Mouse (Mus musculus) hindbrain, embryonic 16.5 days (tissue): ENCODE data around the gene Camta1. TPM values are rescaled to one million over a fixed set of nuclear protein-coding genes. Genes with fewer than 3 reads are reported as not detected.

ENCODE experiments used
- ATAC-seq: fragments of 200-750 bp; cut with Nextera tagmentation; 2 replicates; pipeline ENCODE4 v1.8.0; 2017; ENCODE audit warnings: moderate TSS enrichment, moderate library complexity
- H3K27ac ChIP-seq: fragments of 300-500 bp; sonication (generic); 2 replicates; pipeline ENCODE4 v1.5.1; 2014; ENCODE audit warnings: low read depth, mild to moderate bottlenecking, control low read depth, low read length, moderate library complexity
- H3K27me3 ChIP-seq: fragments of 300-500 bp; sonication (generic); replicated peaks from 2 replicates; pipeline ENCODE4 v1.6.1; 2014; ENCODE audit warnings: low read length; ENCODE audit not compliant: control insufficient read depth, insufficient read depth
- H3K36me3 ChIP-seq: fragments of 300-500 bp; sonication (generic); 2 replicates; pipeline ENCODE4 v1.6.1; 2014; ENCODE audit warnings: mild to moderate bottlenecking, low read length, moderate library complexity, mixed read lengths; ENCODE audit not compliant: control insufficient read depth, insufficient read depth
- H3K4me1 ChIP-seq: fragments of 300-500 bp; sonication (generic); 2 replicates; pipeline ENCODE4 v1.6.1; 2014; ENCODE audit warnings: low read depth, low read length; ENCODE audit not compliant: control insufficient read depth, insufficient read depth
- H3K4me2 ChIP-seq: fragments of 300-500 bp; sonication (generic); 2 replicates; pipeline ENCODE4 v1.6.1; 2014; ENCODE audit warnings: mild to moderate bottlenecking, low read length, control low read depth, moderate library complexity
- H3K4me3 ChIP-seq: fragments of 300-500 bp; sonication (generic); 2 replicates; pipeline ENCODE4 v1.5.1; 2014; ENCODE audit warnings: mild to moderate bottlenecking, low read length, control low read depth, moderate library complexity
- H3K9ac ChIP-seq: fragments of 300-500 bp; sonication (generic); 2 replicates; pipeline ENCODE4 v1.6.1; 2014; ENCODE audit warnings: low read depth, mild to moderate bottlenecking, control low read depth, low read length, moderate library complexity
- H3K9me3 ChIP-seq: fragments of 300-500 bp; sonication (generic); 2 replicates; pipeline ENCODE4 v1.6.1; 2014; ENCODE audit warnings: mild to moderate bottlenecking, low read length, moderate library complexity; ENCODE audit not compliant: control insufficient read depth
- WGBS: fragments of 180-500 bp; shearing (Covaris S2); extraction: QIAGEN DNeasy Blood & Tissue Kit; methylation state at CpG from one replicate; pipeline ENCODE4 v1.1.7; 2014; 5-methylcytosine and 5-hydroxymethylcytosine counted together
- polyA plus RNA-seq: library from polyadenylated mRNA; unstranded; fragments of >200 nt; fragmentation: Nextera tagmentation; extraction: Ambion mirVana; gene quantifications from 2 replicates; pipeline ENCODE4 v1.2.1, GENCODE M21; 2015

The Camta1 gene
- polyA plus RNA-seq, 1 experiment from 2014 or later, result 153 TPM

GRCm38 (mm10) chr4:150898716-150899365, 962.8 kb downstream of the Camta1 start:
- no peak overlapping the region for H3K9ac ChIP-seq
- H3K4me3 ChIP-seq, result no peak overlapping the region
- peak; percentile 72 for ATAC-seq
- H3K4me2 ChIP-seq, result no peak overlapping the region
- H3K27me3 ChIP-seq, result no peaks in the 10 kb centered on the region
- no peaks in the 10 kb centered on the region for H3K9me3 ChIP-seq
- no peaks in the 10 kb centered on the region for H3K4me1 ChIP-seq
- H3K36me3 ChIP-seq, result peaks cover 46% of the 10 kb centered on the region
- WGBS, result 60% methylated on average over 13 of the region's 13 CpGs
- H3K27ac ChIP-seq, result no peak overlapping the region

GRCm38 (mm10) chr4:150896896-150897624, 964.6 kb downstream of the Camta1 start:
- no peaks in the 10 kb centered on the region for H3K4me1 ChIP-seq
- ATAC-seq, result no peak
- H3K27ac ChIP-seq, result no peak overlapping the region
- no peak overlapping the region for H3K9ac ChIP-seq
- H3K36me3 ChIP-seq, result peaks cover 36% of the 10 kb centered on the region
- H3K9me3 ChIP-seq, result no peaks in the 10 kb centered on the region
- no peaks in the 10 kb centered on the region for H3K27me3 ChIP-seq
- no peak overlapping the region for H3K4me2 ChIP-seq
- WGBS, result 93% methylated on average over 26 of the region's 26 CpGs
- H3K4me3 ChIP-seq, result no peak overlapping the region

GRCm38 (mm10) chr4:150894718-150895501, 966.8 kb downstream of the Camta1 start:
- 77% methylated on average over 8 of the region's 8 CpGs for WGBS
- Histone ChIP-seq H3K4me1 (no peaks in the 10 kb centered on the region), H3K27ac (no peak overlapping the region), H3K4me3 (no peak overlapping the region), H3K9ac (no peak overlapping the region), H3K36me3 (peaks cover 24% of the 10 kb centered on the region), H3K4me2 (no peak overlapping the region), H3K27me3 (no peaks in the 10 kb centered on the region), H3K9me3 (no peaks in the 10 kb centered on the region)
- ATAC-seq, result no peak

GRCm38 (mm10) chr4:150891308-150891707, 970.4 kb downstream of the Camta1 start:
- Histone ChIP-seq H3K4me3 (no peak overlapping the region), H3K4me2 (no peak overlapping the region), H3K27me3 (no peaks in the 10 kb centered on the region), H3K9me3 (no peaks in the 10 kb centered on the region), H3K36me3 (0 out of 2 replicates have a peak, but pooled peaks cover 4% of the 10 kb centered on the region), H3K27ac (no peak overlapping the region), H3K4me1 (no peaks in the 10 kb centered on the region), H3K9ac (no peak overlapping the region)
- WGBS, result 84% methylated on average over 5 of the region's 5 CpGs
- no peak for ATAC-seq

GRCm38 (mm10) chr4:150889955-150890315, 971.7 kb downstream of the Camta1 start:
- Histone ChIP-seq H3K4me2 (peak overlapping the region; percentile 35), H3K9me3 (no peaks in the 10 kb centered on the region), H3K27me3 (no peaks in the 10 kb centered on the region), H3K4me3 (no peak overlapping the region), H3K9ac (no peak overlapping the region), H3K27ac (no peak overlapping the region), H3K36me3 (no peaks in the 10 kb centered on the region), H3K4me1 (no peaks in the 10 kb centered on the region)
- 42% methylated on average over 13 of the region's 13 CpGs for WGBS
- no peak for ATAC-seq

- H3K9ac ChIP-seq, result no peak overlapping the region
- peak overlapping the region; percentile 35 for H3K4me2 ChIP-seq
- no peaks in the 10 kb centered on the region for H3K27me3 ChIP-seq
- WGBS, result 37% methylated on average over 20 of the region's 20 CpGs
- no peaks in the 10 kb centered on the region for H3K36me3 ChIP-seq
- H3K9me3 ChIP-seq, result no peaks in the 10 kb centered on the region
- no peak overlapping the region for H3K27ac ChIP-seq
- no peaks in the 10 kb centered on the region for H3K4me1 ChIP-seq
- ATAC-seq, result no peak
- H3K4me3 ChIP-seq, result no peak overlapping the region
Measured at GRCm38 (mm10) chr4:150889273-150889954, 972.3 kb downstream of the Camta1 start.

- Histone ChIP-seq H3K27ac (no peak overlapping the region), H3K9ac (no peak overlapping the region), H3K9me3 (no peaks in the 10 kb centered on the region), H3K4me3 (no peak overlapping the region), H3K36me3 (no peaks in the 10 kb centered on the region), H3K4me1 (no peaks in the 10 kb centered on the region), H3K4me2 (no peak overlapping the region), H3K27me3 (no peaks in the 10 kb centered on the region)
- no peak for ATAC-seq
- WGBS, result 72% methylated on average over 4 of the region's 4 CpGs
Measured at GRCm38 (mm10) chr4:150888492-150888891, 973.2 kb downstream of the Camta1 start.

GRCm38 (mm10) chr4:150887903-150888302, 973.8 kb downstream of the Camta1 start:
- ATAC-seq, result no peak
- WGBS, result 83% methylated on average over 5 of the region's 5 CpGs
- Histone ChIP-seq H3K9ac (no peak overlapping the region), H3K4me3 (no peak overlapping the region), H3K27me3 (no peaks in the 10 kb centered on the region), H3K4me2 (no peak overlapping the region), H3K9me3 (no peaks in the 10 kb centered on the region), H3K36me3 (no peaks in the 10 kb centered on the region), H3K27ac (no peak overlapping the region), H3K4me1 (no peaks in the 10 kb centered on the region)

GRCm38 (mm10) chr4:150882632-150883031, 979.0 kb downstream of the Camta1 start:
- no peak overlapping the region for H3K4me3 ChIP-seq
- H3K4me2 ChIP-seq, result no peak overlapping the region
- H3K9me3 ChIP-seq, result peaks cover 23% of the 10 kb centered on the region
- WGBS, result 93% methylated on average over 5 of the region's 5 CpGs
- no peaks in the 10 kb centered on the region for H3K36me3 ChIP-seq
- H3K4me1 ChIP-seq, result no peaks in the 10 kb centered on the region
- H3K27me3 ChIP-seq, result no peaks in the 10 kb centered on the region
- ATAC-seq, result no peak
- no peak overlapping the region for H3K9ac ChIP-seq
- H3K27ac ChIP-seq, result no peak overlapping the region
